Mouse (Mus musculus): ENCODE data around the gene Unc119. TPM values are rescaled to one million over a fixed set of nuclear protein-coding genes. Genes with fewer than 3 reads are reported as not detected.

Gene Unc119
- polyA plus RNA-seq, 1 experiment from 2014 or later: 54.2 TPM

- H3K9ac ChIP-seq: no peak overlapping the region
- no peaks in the 10 kb centered on the region for H3K9me3 ChIP-seq (replicated peaks)
- ATAC-seq (ENCODE audit: insufficient number of reproducible peaks, low FRiP score, low TSS enrichment, low read depth): peak; percentile 30; the same call in 1 of the 2 replicates
- no peak overlapping the region for H3K4me2 ChIP-seq (replicated peaks)
- no peak overlapping the region for H3K4me3 ChIP-seq (replicated peaks)
- no peaks in the 10 kb centered on the region for H3K36me3 ChIP-seq
- no peak overlapping the region for H3K27ac ChIP-seq (replicated peaks)
- H3K27me3 ChIP-seq: no peaks in the 10 kb centered on the region
- WGBS: 33% methylated on average over 12 of the region's 12 CpGs
- peaks cover 12% of the 10 kb centered on the region; the same call in 1 of the 2 replicates for H3K4me1 ChIP-seq
Observed at GRCm38 (mm10) chr11:78377549-78378159, 34.4 kb downstream of the Unc119 start.

GRCm38 (mm10) chr11:78380351-78380750 is 37.1 kb downstream of the Unc119 start:
- Histone ChIP-seq H3K36me3 (no peaks in the 10 kb centered on the region), H3K4me1 (0 out of 2 replicates have a peak, but pooled peaks cover 3% of the 10 kb centered on the region), H3K9me3 (replicated peaks) (no peaks in the 10 kb centered on the region), H3K27me3 (no peaks in the 10 kb centered on the region), H3K4me2 (replicated peaks) (no peak overlapping the region), H3K4me3 (replicated peaks) (no peak overlapping the region), H3K9ac (no peak overlapping the region), H3K27ac (replicated peaks) (no peak overlapping the region)
- ATAC-seq (ENCODE audit: insufficient number of reproducible peaks, low FRiP score, low TSS enrichment, low read depth): no peak
- WGBS: 77% methylated on average over 4 of the region's 4 CpGs

- no peak for ATAC-seq (ENCODE audit: insufficient number of reproducible peaks, low FRiP score, low TSS enrichment, low read depth)
- H3K36me3 ChIP-seq: no peaks in the 10 kb centered on the region
- H3K4me2 ChIP-seq (replicated peaks): no peak overlapping the region
- H3K27me3 ChIP-seq: no peaks in the 10 kb centered on the region
- H3K4me3 ChIP-seq (replicated peaks): no peak overlapping the region
- 0 out of 2 replicates have a peak, but pooled peaks cover 4% of the 10 kb centered on the region for H3K4me1 ChIP-seq
- no peaks in the 10 kb centered on the region for H3K9me3 ChIP-seq (replicated peaks)
- no peak overlapping the region for H3K27ac ChIP-seq (replicated peaks)
- H3K9ac ChIP-seq: no peak overlapping the region
- WGBS: 75% methylated on average over 3 of the region's 3 CpGs
Observed at GRCm38 (mm10) chr11:78380996-78381395, 37.7 kb downstream of the Unc119 start.

DNA sequence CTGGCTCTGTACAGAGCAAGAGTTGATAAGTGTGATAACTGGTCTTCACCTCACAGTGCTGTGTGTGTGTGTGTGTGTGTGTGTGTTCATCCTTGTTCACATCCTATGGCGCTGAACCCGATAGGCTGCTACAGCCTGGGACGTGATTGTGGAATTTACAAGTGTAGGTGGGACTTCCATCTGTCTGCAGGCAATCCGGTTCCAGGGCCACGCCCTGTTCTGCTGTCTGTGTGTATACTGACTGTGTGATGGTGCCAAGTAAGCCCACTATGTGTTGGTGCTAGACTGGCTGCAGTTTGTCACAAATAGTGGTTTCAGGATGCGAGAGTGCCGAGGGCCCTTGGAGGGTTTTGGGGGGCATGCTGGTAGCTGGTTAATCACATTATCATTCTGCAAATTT is 39.0 kb downstream of the Unc119 start:
- peaks cover 11% of the 10 kb centered on the region; the same call in 1 of the 2 replicates for H3K4me1 ChIP-seq
- no peaks in the 10 kb centered on the region for H3K9me3 ChIP-seq (replicated peaks)
- H3K36me3 ChIP-seq: no peaks in the 10 kb centered on the region
- H3K9ac ChIP-seq: no peak overlapping the region
- no peak for ATAC-seq (ENCODE audit: insufficient number of reproducible peaks, low FRiP score, low TSS enrichment, low read depth)
- no peak overlapping the region for H3K4me3 ChIP-seq (replicated peaks)
- H3K4me2 ChIP-seq (replicated peaks): no peak overlapping the region
- no peaks in the 10 kb centered on the region for H3K27me3 ChIP-seq
- H3K27ac ChIP-seq (replicated peaks): no peak overlapping the region
- 72% methylated on average over 7 of the region's 7 CpGs for WGBS

DNA sequence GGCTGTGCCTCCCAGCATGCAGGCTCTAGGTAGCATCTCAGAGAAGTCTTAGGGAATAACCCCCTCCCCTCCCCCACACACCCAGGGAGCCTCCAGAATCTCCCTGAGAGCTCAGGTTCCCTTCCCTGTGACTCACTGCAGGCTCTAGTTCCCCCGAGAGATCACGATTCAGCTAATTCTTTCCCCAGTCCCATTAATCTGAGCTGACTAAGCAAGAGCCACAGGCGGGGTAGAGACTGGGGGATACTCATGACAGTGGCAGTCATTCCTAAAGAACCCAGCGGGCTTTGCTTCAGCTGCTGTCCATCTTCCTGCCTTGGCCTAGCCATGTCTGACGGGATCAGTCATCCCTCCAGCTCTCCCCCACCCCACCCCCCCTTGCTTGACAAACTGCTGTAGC is 39.4 kb downstream of the Unc119 start:
- Histone ChIP-seq H3K9ac (no peak overlapping the region), H3K4me3 (replicated peaks) (no peak overlapping the region), H3K36me3 (no peaks in the 10 kb centered on the region), H3K9me3 (replicated peaks) (no peaks in the 10 kb centered on the region), H3K4me1 (peaks cover 11% of the 10 kb centered on the region; the same call in 1 of the 2 replicates), H3K27me3 (no peaks in the 10 kb centered on the region), H3K4me2 (replicated peaks) (no peak overlapping the region), H3K27ac (replicated peaks) (no peak overlapping the region)
- 20% methylated on average over 5 of the region's 5 CpGs for WGBS
- no peak; the same call in 1 of the 2 replicates for ATAC-seq (ENCODE audit: insufficient number of reproducible peaks, low FRiP score, low TSS enrichment, low read depth)

GRCm38 (mm10) chr11:78385776-78386175 is 42.5 kb downstream of the Unc119 start:
- WGBS: 65% methylated on average over 10 of the region's 10 CpGs
- Histone ChIP-seq H3K9me3 (replicated peaks) (no peaks in the 10 kb centered on the region), H3K4me1 (peaks cover 8% of the 10 kb centered on the region; the same call in 1 of the 2 replicates), H3K27me3 (no peaks in the 10 kb centered on the region), H3K9ac (no peak overlapping the region), H3K27ac (replicated peaks) (peak overlapping the region; percentile 68; the same call in 1 of the 2 replicates), H3K36me3 (no peaks in the 10 kb centered on the region), H3K4me2 (replicated peaks) (peak overlapping the region; percentile 27), H3K4me3 (replicated peaks) (peak overlapping the region; percentile 21)
- ATAC-seq (ENCODE audit: insufficient number of reproducible peaks, low FRiP score, low TSS enrichment, low read depth): no peak

- peak within 1 kb of the TSS; percentile 68 for H3K27ac ChIP-seq (replicated peaks)
- peak; percentile 13 for ATAC-seq (ENCODE audit: insufficient number of reproducible peaks, low FRiP score, low TSS enrichment, low read depth)
- no peak within 1 kb of the TSS for H3K9ac ChIP-seq
- peaks cover 8% of the 10 kb centered on the region; the same call in 1 of the 2 replicates for H3K4me1 ChIP-seq
- H3K27me3 ChIP-seq: no peaks in the 10 kb centered on the region
- 50% methylated on average over 14 of the region's 14 CpGs for WGBS
- H3K9me3 ChIP-seq (replicated peaks): no peaks in the 10 kb centered on the region
- no peaks in the 10 kb centered on the region for H3K36me3 ChIP-seq
- peak within 1 kb of the TSS; percentile 21 for H3K4me3 ChIP-seq (replicated peaks)
- H3K4me2 ChIP-seq (replicated peaks): peak within 1 kb of the TSS; percentile 27
Observed at GRCm38 (mm10) chr11:78386508-78387043, 43.3 kb downstream of the Unc119 start, which contains the start of gene Foxn1. Gene Foxn1 (minus strand): TSS chr11:78386558.

- H3K27me3 ChIP-seq: no peaks in the 10 kb centered on the region
- no peak for ATAC-seq (ENCODE audit: insufficient number of reproducible peaks, low FRiP score, low TSS enrichment, low read depth)
- H3K4me3 ChIP-seq (replicated peaks): no peak overlapping the region
- H3K9ac ChIP-seq: no peak overlapping the region
- WGBS: 77% methylated on average over 3 of the region's 3 CpGs
- H3K4me2 ChIP-seq (replicated peaks): no peak overlapping the region
- no peaks in the 10 kb centered on the region for H3K9me3 ChIP-seq (replicated peaks)
- no peaks in the 10 kb centered on the region for H3K36me3 ChIP-seq
- H3K4me1 ChIP-seq: peaks cover 7% of the 10 kb centered on the region
- H3K27ac ChIP-seq (replicated peaks): no peak overlapping the region
Observed at GRCm38 (mm10) chr11:78392728-78393127, 49.4 kb downstream of the Unc119 start.

DNA sequence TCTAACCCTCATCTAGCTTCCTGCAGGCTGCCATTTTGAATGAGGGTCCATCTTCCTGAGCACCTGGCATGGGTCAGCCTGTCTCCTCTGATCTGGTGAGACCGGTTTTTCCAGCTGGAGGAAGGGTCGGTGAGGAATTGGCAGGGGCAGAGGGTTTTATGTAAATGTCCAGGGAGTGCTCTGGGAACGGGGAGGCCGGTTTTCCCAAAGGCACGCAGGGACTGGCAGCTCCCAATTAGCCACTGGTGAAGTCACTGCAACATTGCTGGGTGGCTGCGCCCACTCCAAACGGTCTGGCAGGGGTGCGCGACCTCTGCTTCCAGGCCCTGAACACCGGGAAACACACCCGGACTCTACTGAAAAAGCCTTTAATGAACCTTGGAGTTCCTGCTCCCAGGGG is 53.7 kb downstream of the Unc119 start:
- Histone ChIP-seq H3K4me3 (replicated peaks) (peak overlapping the region; percentile 16; the same call in 1 of the 2 replicates), H3K9me3 (replicated peaks) (no peaks in the 10 kb centered on the region), H3K36me3 (no peaks in the 10 kb centered on the region), H3K9ac (no peak overlapping the region), H3K27ac (replicated peaks) (no peak overlapping the region), H3K27me3 (no peaks in the 10 kb centered on the region; the same call in 1 of the 2 replicates), H3K4me2 (replicated peaks) (peak overlapping the region; percentile 36), H3K4me1 (peaks cover 7% of the 10 kb centered on the region)
- ATAC-seq (ENCODE audit: insufficient number of reproducible peaks, low FRiP score, low TSS enrichment, low read depth): no peak
- WGBS: 28% methylated on average over 11 of the region's 11 CpGs

DNA sequence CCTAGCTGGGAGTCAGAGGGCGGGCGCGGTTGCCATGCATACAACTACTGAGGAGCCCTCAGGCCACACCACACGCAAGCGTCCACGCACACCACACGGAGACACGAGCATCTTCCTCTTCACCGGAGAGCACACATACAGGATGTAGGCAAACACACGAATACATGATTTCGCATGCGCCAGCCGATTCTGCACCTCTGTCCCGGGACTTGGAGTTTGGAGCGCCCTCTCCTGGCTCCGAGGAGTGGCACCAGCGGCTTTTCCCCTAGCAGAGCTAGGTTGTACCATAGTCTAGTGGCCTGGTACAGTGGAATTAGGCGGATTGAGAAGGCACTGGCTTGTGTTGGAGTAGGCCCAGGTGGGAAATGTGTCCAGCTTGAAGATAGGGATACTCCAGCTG is 54.1 kb downstream of the Unc119 start:
- Histone ChIP-seq H3K4me1 (peaks cover 7% of the 10 kb centered on the region), H3K9ac (no peak overlapping the region), H3K4me3 (replicated peaks) (peak overlapping the region; percentile 16; the same call in 1 of the 2 replicates), H3K36me3 (no peaks in the 10 kb centered on the region), H3K27ac (replicated peaks) (no peak overlapping the region), H3K4me2 (replicated peaks) (peak overlapping the region; percentile 36), H3K9me3 (replicated peaks) (no peaks in the 10 kb centered on the region), H3K27me3 (no peaks in the 10 kb centered on the region; the same call in 1 of the 2 replicates)
- 7% methylated on average over 18 of the region's 18 CpGs for WGBS
- 0 out of 2 replicates have a peak, but pooled peaks have one; percentile 3 for ATAC-seq (ENCODE audit: insufficient number of reproducible peaks, low FRiP score, low TSS enrichment, low read depth)

DNA sequence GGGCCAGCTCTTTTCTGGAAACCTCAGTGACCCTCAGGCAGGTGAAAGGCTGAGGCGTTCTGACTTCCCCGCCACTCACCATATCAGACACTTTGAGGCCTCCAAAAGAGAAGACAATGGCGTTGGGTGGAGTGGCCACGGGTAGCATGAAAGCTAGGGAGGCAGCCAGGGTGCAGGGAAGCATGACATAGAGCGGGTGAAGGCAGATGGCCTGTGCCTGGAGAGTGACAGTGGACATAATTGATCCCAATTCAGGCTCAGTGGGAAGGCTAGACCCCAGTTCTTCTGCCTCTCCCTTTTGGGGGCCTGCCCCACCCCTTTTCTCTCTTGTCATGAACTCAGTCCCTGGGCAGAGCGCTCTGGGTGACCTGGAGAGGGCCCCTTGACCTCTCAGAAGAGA is 54.9 kb downstream of the Unc119 start:
- WGBS: 78% methylated on average over 6 of the region's 6 CpGs
- Histone ChIP-seq H3K4me1 (peaks cover 7% of the 10 kb centered on the region), H3K9me3 (replicated peaks) (no peaks in the 10 kb centered on the region), H3K27me3 (no peaks in the 10 kb centered on the region; the same call in 1 of the 2 replicates), H3K27ac (replicated peaks) (no peak overlapping the region), H3K4me2 (replicated peaks) (no peak overlapping the region), H3K9ac (no peak overlapping the region), H3K36me3 (no peaks in the 10 kb centered on the region), H3K4me3 (replicated peaks) (no peak overlapping the region)
- no peak for ATAC-seq (ENCODE audit: insufficient number of reproducible peaks, low FRiP score, low TSS enrichment, low read depth)

All from embryonic facial prominence, embryonic 15.5 days (tissue).